Mouse (Mus musculus): ENCODE data around the gene Prdm11.

Prdm11 gene

GRCm38 (mm10) chr2:93047036-93047435 lies 1.1 kb upstream of the Prdm11 start:
- in situ Hi-C loops (cut with MboI; ENCODE audit: low sequenced_read_pairs), result no loop called here

- in situ Hi-C loops (cut with MboI; ENCODE audit: low sequenced_read_pairs), result no loop called here
Observed at GRCm38 (mm10) chr2:93046509-93046835, 505 bp upstream of the Prdm11 start.

- in situ Hi-C loops (cut with MboI; ENCODE audit: low sequenced_read_pairs), result no loop called here
Observed at GRCm38 (mm10) chr2:93045129-93045817, 694 bp downstream of the Prdm11 start.

- in situ Hi-C loops (cut with MboI; ENCODE audit: low sequenced_read_pairs), result no loop called here
Observed at GRCm38 (mm10) chr2:93043449-93044157, 2.4 kb downstream of the Prdm11 start.

GRCm38 (mm10) chr2:93041470-93041869 lies 4.5 kb downstream of the Prdm11 start:
- in situ Hi-C loops (cut with MboI; ENCODE audit: low sequenced_read_pairs), result no loop called here

GRCm38 (mm10) chr2:93040841-93041240 lies 5.1 kb downstream of the Prdm11 start:
- in situ Hi-C loops (cut with MboI; ENCODE audit: low sequenced_read_pairs), result no loop called here

GRCm38 (mm10) chr2:93039706-93040105 lies 6.3 kb downstream of the Prdm11 start:
- in situ Hi-C loops (cut with MboI; ENCODE audit: low sequenced_read_pairs), result no loop called here

GRCm38 (mm10) chr2:93039043-93039442 lies 6.9 kb downstream of the Prdm11 start:
- in situ Hi-C loops (cut with MboI; ENCODE audit: low sequenced_read_pairs), result no loop called here

- in situ Hi-C loops (cut with MboI; ENCODE audit: low sequenced_read_pairs), result no loop called here
Observed at GRCm38 (mm10) chr2:93035631-93036030, 10.3 kb downstream of the Prdm11 start.

- in situ Hi-C loops (cut with MboI; ENCODE audit: low sequenced_read_pairs), result no loop called here
Observed at GRCm38 (mm10) chr2:93032651-93033050, 13.3 kb downstream of the Prdm11 start.

GRCm38 (mm10) chr2:93032049-93032448 lies 13.9 kb downstream of the Prdm11 start:
- in situ Hi-C loops (cut with MboI; ENCODE audit: low sequenced_read_pairs), result no loop called here

GRCm38 (mm10) chr2:93031021-93031420 lies 14.9 kb downstream of the Prdm11 start:
- in situ Hi-C loops (cut with MboI; ENCODE audit: low sequenced_read_pairs), result no loop called here

- in situ Hi-C loops (cut with MboI; ENCODE audit: low sequenced_read_pairs), result no loop called here
Observed at GRCm38 (mm10) chr2:93030101-93030500, 15.9 kb downstream of the Prdm11 start.

- in situ Hi-C loops (cut with MboI; ENCODE audit: low sequenced_read_pairs), result no loop called here
Observed at GRCm38 (mm10) chr2:93029267-93030060, 16.5 kb downstream of the Prdm11 start.

GRCm38 (mm10) chr2:93028865-93029264 lies 17.1 kb downstream of the Prdm11 start:
- in situ Hi-C loops (cut with MboI; ENCODE audit: low sequenced_read_pairs), result no loop called here

- in situ Hi-C loops (cut with MboI; ENCODE audit: low sequenced_read_pairs), result no loop called here
Observed at GRCm38 (mm10) chr2:93027713-93028112, 18.3 kb downstream of the Prdm11 start.

GRCm38 (mm10) chr2:93024431-93024830 lies 21.5 kb downstream of the Prdm11 start:
- in situ Hi-C loops (cut with MboI; ENCODE audit: low sequenced_read_pairs), result no loop called here

- in situ Hi-C loops (cut with MboI; ENCODE audit: low sequenced_read_pairs), result no loop called here
Observed at GRCm38 (mm10) chr2:93018854-93019253, 27.1 kb downstream of the Prdm11 start.

- in situ Hi-C loops (cut with MboI; ENCODE audit: low sequenced_read_pairs), result no loop called here
Observed at GRCm38 (mm10) chr2:93017151-93017550, 28.8 kb downstream of the Prdm11 start.

- in situ Hi-C loops (cut with MboI; ENCODE audit: low sequenced_read_pairs), result no loop called here
Observed at GRCm38 (mm10) chr2:93015041-93015440, 30.9 kb downstream of the Prdm11 start.

GRCm38 (mm10) chr2:93014093-93014937 lies 31.7 kb downstream of the Prdm11 start:
- in situ Hi-C loops (cut with MboI; ENCODE audit: low sequenced_read_pairs), result no loop called here
